Mouse (Mus musculus) mesoderm, embryonic 11.5 days (tissue): Measurements from ENCODE around the gene Dedd2.
A peak's percentile ranks its signal among the peaks of the same experiment; 100 is the strongest.

Source experiments
- DNase-seq: peaks from one replicate; pipeline ENCODE4 v3.0.0-alpha.2; 2012; ENCODE audit warnings: low read depth, low spot score

The Dedd2 gene

GRCm38 (mm10) chr7:25246079-25246758 lies 25.8 kb upstream of the Dedd2 start:
- no peak for DNase-seq

- DNase-seq = no peak
Observed at GRCm38 (mm10) chr7:25244562-25245369, 24.4 kb upstream of the Dedd2 start.

- no peak for DNase-seq
Observed at GRCm38 (mm10) chr7:25243361-25243760, 22.9 kb upstream of the Dedd2 start.

DNA sequence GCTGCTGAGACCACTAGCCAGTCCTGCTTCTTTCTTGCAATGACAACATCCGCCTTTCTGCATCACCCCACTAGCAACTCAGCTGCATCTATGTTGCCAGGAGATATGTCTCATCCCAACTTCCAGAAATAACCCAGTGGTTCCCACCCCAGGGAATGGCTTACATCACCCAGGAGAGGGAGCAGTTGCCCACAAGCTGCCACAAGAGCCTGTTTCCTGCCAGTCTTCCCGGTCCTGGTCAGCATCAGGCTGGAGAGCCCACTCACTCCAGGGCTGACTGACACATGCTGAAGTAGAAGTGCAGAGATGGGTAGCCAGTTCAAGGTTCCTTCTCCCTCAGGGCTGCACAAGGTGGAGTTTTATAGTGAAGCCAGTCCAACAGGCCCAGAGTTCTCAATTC lies 20.6 kb upstream of the Dedd2 start:
- peak; percentile 44 for DNase-seq

DNA sequence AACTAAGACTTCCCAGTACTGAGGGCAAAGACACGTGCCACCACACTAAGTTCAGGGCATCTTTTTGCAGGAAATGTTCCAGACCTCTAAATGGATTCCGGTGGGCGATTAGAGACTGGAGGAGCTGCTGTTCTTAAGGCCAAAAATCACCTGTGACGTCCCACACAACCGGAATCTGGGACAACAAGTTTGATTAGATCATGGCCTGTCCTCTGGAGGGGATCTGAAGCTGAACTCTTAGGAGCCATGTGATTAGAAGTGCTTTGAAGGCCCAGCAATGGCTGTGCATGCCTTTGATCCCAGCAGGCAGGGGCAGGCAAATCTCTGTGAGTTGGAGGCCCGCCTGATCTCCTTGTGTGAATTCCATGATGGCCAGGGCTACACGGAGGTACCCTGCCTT lies 20.2 kb upstream of the Dedd2 start:
- no peak for DNase-seq

GRCm38 (mm10) chr7:25238829-25239623 lies 18.6 kb upstream of the Dedd2 start:
- peak; percentile 91 for DNase-seq

DNA sequence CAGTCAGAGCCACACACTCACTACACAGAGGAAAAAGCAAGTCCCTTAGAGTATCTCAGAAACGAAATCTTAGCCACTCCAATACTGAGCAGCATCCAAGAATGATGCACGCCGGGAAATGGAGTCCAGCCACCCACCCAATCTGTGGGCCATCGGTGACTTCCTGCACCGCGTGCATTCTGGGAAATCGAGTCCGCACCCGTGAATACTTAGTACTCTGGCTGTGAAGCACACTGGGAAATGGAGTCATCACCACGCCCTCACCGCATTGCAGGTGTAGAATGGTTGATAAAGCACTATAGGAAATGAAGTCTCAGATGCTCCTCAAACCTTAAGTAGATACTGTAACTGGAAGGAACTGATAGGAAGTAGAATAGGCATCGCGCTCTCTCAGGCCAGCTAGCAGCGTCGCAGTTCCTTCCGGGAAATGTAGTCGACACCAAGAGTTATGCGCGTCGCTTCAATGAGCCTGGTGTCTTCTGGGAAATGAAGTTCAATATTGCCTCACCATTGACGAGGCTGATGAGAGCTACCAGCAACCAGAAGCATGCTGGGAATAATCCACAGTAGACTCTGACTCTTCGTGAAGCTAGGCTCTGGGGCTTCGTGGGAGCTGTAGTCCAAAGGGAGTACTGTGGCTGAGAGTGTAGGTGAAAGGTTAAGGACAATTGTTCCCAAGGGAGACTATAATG lies 17.7 kb upstream of the Dedd2 start:
- peak; percentile 95 for DNase-seq

DNA sequence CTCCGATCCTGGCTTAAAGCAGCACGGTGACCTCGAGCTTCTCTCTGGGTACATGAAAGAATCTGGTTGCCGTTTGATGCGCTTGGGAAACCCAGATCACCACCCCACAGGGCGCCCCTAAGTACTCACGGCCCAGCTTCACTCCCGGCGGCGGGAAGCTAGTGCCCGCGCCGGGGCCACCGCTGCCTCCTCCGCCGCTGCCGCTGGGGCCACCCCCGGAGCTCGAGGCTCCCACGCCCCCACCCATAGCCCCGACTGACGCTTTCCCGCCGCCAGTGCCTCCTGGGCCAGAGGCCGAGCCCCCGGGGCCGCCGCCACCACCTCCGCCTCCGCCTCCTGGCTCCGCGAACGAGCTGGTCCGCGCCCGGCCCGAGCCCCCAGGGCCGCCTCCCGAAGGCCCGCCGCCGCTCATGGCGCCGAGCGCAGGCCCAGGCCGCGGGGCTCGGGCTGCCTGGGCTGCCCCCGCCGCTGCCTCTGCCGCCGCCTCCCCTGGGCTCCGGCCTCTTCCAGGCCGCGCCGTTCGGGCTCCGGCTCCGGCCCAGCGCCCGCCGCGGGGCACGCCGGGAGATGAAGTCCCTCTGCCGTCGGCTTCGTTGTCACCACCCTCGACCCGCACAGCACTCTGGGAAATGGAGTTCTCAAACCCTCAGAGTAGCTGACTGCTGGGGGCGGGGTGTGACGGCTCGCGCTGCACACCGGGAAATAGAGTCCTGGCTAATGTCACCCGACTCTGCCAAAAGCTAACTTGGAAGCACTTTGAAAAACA lies 17.0 kb upstream of the Dedd2 start, which contains the start of gene Gsk3a:
Gene Gsk3a, minus strand, starts transcription at position 603 of the 766 bp plus-strand sequence.
- peak; percentile 96 for DNase-seq

DNA sequence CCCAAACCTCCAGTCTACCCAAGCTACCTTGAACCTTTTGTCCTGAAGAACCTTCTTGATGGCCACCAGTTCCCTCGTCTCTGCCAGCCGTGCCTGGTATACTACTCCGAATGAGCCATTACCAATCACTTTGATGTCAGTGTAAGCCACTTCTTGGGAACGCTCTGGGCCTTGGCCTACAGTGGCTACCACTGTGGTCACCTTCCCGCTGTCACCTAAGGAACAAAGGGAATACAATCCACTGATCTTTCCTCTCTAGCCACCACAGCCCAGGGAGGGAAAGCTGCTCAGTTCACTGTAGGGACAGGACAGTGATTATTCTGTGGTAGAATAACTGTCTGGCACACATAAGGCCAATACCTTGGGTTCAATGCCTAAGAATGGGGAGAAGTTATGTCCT lies 15.1 kb upstream of the Dedd2 start:
- DNase-seq = no peak

DNA sequence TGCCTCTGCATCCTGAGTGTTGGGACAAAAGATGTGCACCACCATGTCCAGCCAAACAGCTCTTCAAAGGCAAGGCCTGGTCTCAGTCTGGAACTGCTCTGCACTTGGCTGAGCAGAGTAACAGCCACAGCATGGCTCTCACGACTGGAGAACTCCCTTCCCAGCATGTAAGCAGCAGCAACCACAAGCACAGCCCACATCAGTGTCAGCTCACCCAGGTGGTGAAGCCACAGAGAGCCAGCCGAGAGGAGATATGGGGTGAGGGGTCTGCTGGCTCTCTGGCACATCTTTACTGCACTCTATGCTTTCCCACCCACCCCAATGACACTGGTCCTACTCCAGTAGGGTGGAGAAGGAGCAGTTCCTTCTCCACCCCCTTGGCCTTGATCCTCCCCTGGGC lies 12.6 kb upstream of the Dedd2 start:
- no peak for DNase-seq

GRCm38 (mm10) chr7:25232101-25232648 lies 11.8 kb upstream of the Dedd2 start:
- DNase-seq = no peak

DNA sequence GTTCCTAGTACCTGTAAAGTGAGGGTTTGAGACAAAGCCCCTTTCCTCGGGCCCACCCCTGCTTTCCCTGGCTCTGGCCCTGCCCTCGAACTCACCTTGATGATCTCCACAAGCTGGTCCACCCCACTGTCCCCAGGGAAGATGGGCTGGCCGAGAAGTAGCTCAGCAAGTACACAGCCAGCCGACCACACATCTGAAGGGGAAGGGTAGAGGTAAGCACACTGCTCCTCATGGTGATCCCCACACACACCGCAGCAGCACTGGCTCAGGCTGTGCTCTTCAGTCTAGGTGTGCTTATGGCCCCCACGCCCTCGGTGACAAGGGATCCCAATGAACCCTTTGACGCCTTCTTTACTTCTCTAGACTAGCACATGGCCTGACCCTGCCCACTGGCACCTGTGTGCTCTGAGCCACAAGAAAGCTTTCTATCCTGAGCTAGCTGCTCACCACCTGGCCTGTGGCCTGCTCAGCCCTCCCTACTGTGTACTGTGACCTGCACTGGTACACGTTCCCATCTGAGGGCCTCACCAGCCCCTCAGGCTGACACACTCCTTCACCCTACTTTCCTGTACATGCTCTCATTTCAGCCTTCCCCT lies 10.4 kb upstream of the Dedd2 start:
- DNase-seq = no peak

GRCm38 (mm10) chr7:25227523-25228300 lies 7.3 kb upstream of the Dedd2 start:
- DNase-seq = no peak

GRCm38 (mm10) chr7:25222275-25222967 lies 2.0 kb upstream of the Dedd2 start:
- DNase-seq = no peak

DNA sequence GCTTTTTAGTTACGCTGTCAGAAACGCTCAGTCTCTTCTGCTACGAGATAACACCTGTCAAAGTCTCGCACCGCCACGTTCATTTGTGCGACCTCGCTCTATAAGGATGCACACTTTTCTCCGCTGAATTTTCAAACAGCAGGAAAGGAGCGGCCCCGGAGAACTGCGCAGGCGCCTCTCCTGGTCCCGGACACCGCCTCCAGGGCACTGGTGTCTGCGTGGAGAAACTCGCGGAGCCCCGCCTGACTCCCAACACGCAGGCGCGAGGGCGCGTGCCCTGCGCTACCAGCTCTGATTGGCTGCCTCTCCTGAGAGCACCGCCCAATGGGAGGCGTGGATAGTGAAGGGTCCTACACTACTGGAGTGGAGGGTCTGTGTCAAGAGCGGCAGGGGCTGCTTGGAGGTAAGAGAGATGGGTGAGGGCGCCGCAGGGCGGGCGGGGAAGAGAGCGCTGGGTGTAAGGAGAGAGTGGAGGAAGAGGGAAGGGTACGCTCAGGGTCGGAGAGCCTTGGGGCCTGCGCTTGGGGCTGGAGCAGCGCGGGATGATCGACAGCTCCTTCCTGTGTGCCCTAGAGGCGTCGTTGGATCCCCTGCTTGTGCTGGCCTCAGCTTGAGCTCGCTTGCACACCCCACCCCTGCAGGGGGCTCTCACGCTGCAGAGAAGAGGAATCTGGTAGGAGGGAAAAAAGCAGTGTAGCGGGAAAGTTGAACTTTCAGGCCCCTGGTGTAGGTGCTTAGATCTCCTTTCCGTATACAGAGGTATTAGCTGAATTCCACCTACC lies 878 bp upstream of the Dedd2 start, which contains the start of gene Zfp526:
Gene Zfp526, plus strand, starts transcription at position 324 of the 782 bp plus-strand sequence.
- peak; percentile 98 for DNase-seq

DNA sequence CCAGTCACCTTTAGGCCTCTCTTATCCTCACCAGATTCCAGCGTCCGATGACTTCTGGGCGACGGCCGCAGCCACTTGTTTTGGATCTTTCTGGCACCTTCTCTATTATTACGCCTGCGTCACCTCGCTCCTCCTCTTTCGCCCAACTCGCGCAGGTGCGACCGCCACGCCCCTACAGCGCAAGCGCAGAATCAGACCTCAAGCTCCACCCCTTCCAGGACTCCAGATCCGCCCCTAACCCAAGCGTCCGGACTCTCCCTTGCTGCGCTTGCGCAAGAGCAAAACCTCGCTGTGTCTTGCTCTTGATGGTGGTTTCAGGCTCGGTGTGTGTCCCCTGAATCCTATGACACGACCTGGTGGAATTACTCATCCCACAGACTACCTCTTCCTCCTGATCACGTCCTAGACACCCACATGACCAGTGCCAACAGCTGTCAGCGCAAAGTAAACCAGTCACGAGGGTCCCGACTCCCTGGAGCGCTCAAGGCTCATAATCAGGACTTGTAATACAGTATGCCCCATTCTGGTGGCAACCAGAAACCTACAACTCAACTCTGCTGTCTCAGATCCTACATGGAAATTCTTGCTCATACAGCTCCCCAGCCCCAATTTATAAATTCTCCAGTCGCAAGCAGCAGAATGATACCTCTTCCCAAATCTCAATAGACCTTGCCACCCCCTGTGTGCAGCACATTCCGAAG lies 509 bp downstream of the Dedd2 start:
- DNase-seq = peak; percentile 97

GRCm38 (mm10) chr7:25219416-25219750 lies 1.0 kb downstream of the Dedd2 start:
- peak; percentile 29 for DNase-seq
